Mouse (Mus musculus) liver, embryonic 15.5 days (tissue): Measurements from ENCODE around the gene Cdk19. TPM values are rescaled to one million over a fixed set of nuclear protein-coding genes. Genes with fewer than 3 reads are reported as not detected.

Source experiments
- ATAC-seq: fragments of 200-750 bp; cut with Nextera tagmentation; 2 replicates; pipeline ENCODE4 v1.8.0; 2017; ENCODE audit warnings: moderate number of reproducible peaks, mild to moderate bottlenecking, moderate library complexity; ENCODE audit not compliant: insufficient read depth
- H3K27ac ChIP-seq: fragments of 300-500 bp; sonication (generic); replicated peaks from 2 replicates; pipeline ENCODE4 v1.5.1; 2015; ENCODE audit warnings: mild to moderate bottlenecking, inconsistent platforms
- H3K27me3 ChIP-seq: fragments of 300-500 bp; sonication (generic); 2 replicates; pipeline ENCODE4 v1.6.1; 2015; ENCODE audit warnings: mild to moderate bottlenecking, inconsistent platforms
- H3K36me3 ChIP-seq: fragments of 300-500 bp; sonication (generic); replicated peaks from 2 replicates; pipeline ENCODE4 v1.6.1; 2015; ENCODE audit warnings: moderate library complexity, mild to moderate bottlenecking, inconsistent platforms
- H3K4me1 ChIP-seq: fragments of 300-500 bp; sonication (generic); replicated peaks from 2 replicates; pipeline ENCODE4 v1.6.1; 2015; ENCODE audit warnings: inconsistent platforms
- H3K4me2 ChIP-seq: fragments of 300-500 bp; sonication (generic); 2 replicates; pipeline ENCODE4 v1.6.1; 2015; ENCODE audit warnings: moderate library complexity, mild to moderate bottlenecking, inconsistent platforms
- H3K4me3 ChIP-seq: fragments of 300-500 bp; sonication (generic); replicated peaks from 2 replicates; pipeline ENCODE4 v1.5.1; 2015; ENCODE audit warnings: mild to moderate bottlenecking, inconsistent platforms
- H3K9ac ChIP-seq: fragments of 300-500 bp; sonication (generic); 2 replicates; pipeline ENCODE4 v1.6.1; 2015; ENCODE audit warnings: moderate library complexity, mild to moderate bottlenecking, inconsistent platforms
- H3K9me3 ChIP-seq: fragments of 300-500 bp; sonication (generic); replicated peaks from 2 replicates; pipeline ENCODE4 v1.6.1; 2016; ENCODE audit warnings: inconsistent platforms
- WGBS: fragments of 180-500 bp; shearing (Covaris S2); methylation state at CpG from one replicate; pipeline ENCODE4 v1.1.7; 2015; ENCODE audit warnings: mixed read lengths; ENCODE audit not compliant: insufficient replicate concordance; 5-methylcytosine and 5-hydroxymethylcytosine counted together
- polyA plus RNA-seq: library from polyadenylated mRNA; unstranded; fragments of >200 nt; fragmentation: Nextera tagmentation; extraction: Ambion mirVana; gene quantifications from 2 replicates; pipeline ENCODE4 v1.2.1, GENCODE M21; 2015

Cdk19 gene
- polyA plus RNA-seq, 1 experiment from 2014 or later: 2.9 TPM

GRCm38 (mm10) chr10:40371184-40371913 is 32.0 kb downstream of the Cdk19 start:
- H3K27me3 ChIP-seq: no peaks in the 10 kb centered on the region
- no peak for ATAC-seq
- 58% methylated on average over 8 of the region's 8 CpGs for WGBS
- H3K4me1 ChIP-seq: no peaks in the 10 kb centered on the region
- no peak overlapping the region for H3K4me2 ChIP-seq
- H3K27ac ChIP-seq: no peak overlapping the region
- H3K9me3 ChIP-seq: no peaks in the 10 kb centered on the region
- no peaks in the 10 kb centered on the region for H3K36me3 ChIP-seq
- no peak overlapping the region for H3K4me3 ChIP-seq
- H3K9ac ChIP-seq: no peak overlapping the region

- 57% methylated on average over 11 of the region's 11 CpGs for whole genome bisulfite sequencing
- Histone ChIP-seq H3K9me3 (no peaks in the 10 kb centered on the region), H3K4me2 (no peak overlapping the region), H3K27me3 (no peaks in the 10 kb centered on the region), H3K27ac (no peak overlapping the region), H3K4me1 (no peaks in the 10 kb centered on the region), H3K36me3 (no peaks in the 10 kb centered on the region), H3K9ac (no peak overlapping the region), H3K4me3 (no peak overlapping the region)
- ATAC-seq: no peak
Measured at GRCm38 (mm10) chr10:40371914-40372675, 32.7 kb downstream of the Cdk19 start.

- H3K4me1 ChIP-seq: no peaks in the 10 kb centered on the region
- WGBS: 63% methylated on average over 5 of the region's 5 CpGs
Measured at GRCm38 (mm10) chr10:40373749-40374148, 34.4 kb downstream of the Cdk19 start.

GRCm38 (mm10) chr10:40374828-40375227 is 35.5 kb downstream of the Cdk19 start:
- Histone ChIP-seq H3K27me3 (no peaks in the 10 kb centered on the region), H3K4me1 (no peaks in the 10 kb centered on the region), H3K36me3 (no peaks in the 10 kb centered on the region), H3K9me3 (no peaks in the 10 kb centered on the region), H3K4me3 (no peak overlapping the region), H3K9ac (no peak overlapping the region), H3K4me2 (no peak overlapping the region), H3K27ac (no peak overlapping the region)
- no peak for ATAC-seq
- WGBS: 79% methylated on average over 7 of the region's 7 CpGs

More at GRCm38 (mm10) chr10:40373749-40374148, 34.4 kb downstream of the Cdk19 start:
- H3K36me3 ChIP-seq: no peaks in the 10 kb centered on the region
- no peaks in the 10 kb centered on the region for H3K27me3 ChIP-seq
- no peak overlapping the region for H3K27ac ChIP-seq
- no peaks in the 10 kb centered on the region for H3K9me3 ChIP-seq
- H3K9ac ChIP-seq: no peak overlapping the region
- no peak for ATAC-seq
- no peak overlapping the region for H3K4me3 ChIP-seq
- H3K4me2 ChIP-seq: no peak overlapping the region

GRCm38 (mm10) chr10:40376286-40376685 is 36.9 kb downstream of the Cdk19 start:
- H3K27me3 ChIP-seq: no peaks in the 10 kb centered on the region
- H3K9me3 ChIP-seq: no peaks in the 10 kb centered on the region
- no peak overlapping the region for H3K4me2 ChIP-seq
- H3K4me3 ChIP-seq: no peak overlapping the region
- H3K27ac ChIP-seq: no peak overlapping the region
- 0 out of 2 replicates have a peak, but pooled peaks cover 4% of the 10 kb centered on the region for H3K4me1 ChIP-seq
- ATAC-seq: no peak
- no peak overlapping the region for H3K9ac ChIP-seq
- no peaks in the 10 kb centered on the region for H3K36me3 ChIP-seq
- WGBS: 80% methylated on average over 3 of the region's 3 CpGs

- H3K27ac ChIP-seq: no peak overlapping the region
- H3K27me3 ChIP-seq: no peaks in the 10 kb centered on the region
- WGBS: 86% methylated on average over 4 of the region's 4 CpGs
- H3K9ac ChIP-seq: no peak overlapping the region
- no peak overlapping the region for H3K4me3 ChIP-seq
- no peaks in the 10 kb centered on the region for H3K9me3 ChIP-seq
- H3K36me3 ChIP-seq: no peaks in the 10 kb centered on the region
- no peak for ATAC-seq
- 0 out of 2 replicates have a peak, but pooled peaks cover 4% of the 10 kb centered on the region for H3K4me1 ChIP-seq
- no peak overlapping the region for H3K4me2 ChIP-seq
Measured at GRCm38 (mm10) chr10:40378284-40378683, 38.9 kb downstream of the Cdk19 start.

- 29% methylated on average over 1 of the region's 1 CpGs for WGBS
- 0 out of 2 replicates have a peak, but pooled peaks cover 4% of the 10 kb centered on the region for H3K4me1 ChIP-seq
- no peak overlapping the region for H3K4me2 ChIP-seq
- ATAC-seq: no peak
- no peak overlapping the region for H3K27ac ChIP-seq
- H3K27me3 ChIP-seq: no peaks in the 10 kb centered on the region
- H3K9ac ChIP-seq: no peak overlapping the region
- no peak overlapping the region for H3K4me3 ChIP-seq
- H3K36me3 ChIP-seq: no peaks in the 10 kb centered on the region
- no peaks in the 10 kb centered on the region for H3K9me3 ChIP-seq
Measured at GRCm38 (mm10) chr10:40379682-40380081, 40.3 kb downstream of the Cdk19 start.

- Histone ChIP-seq H3K9ac (no peak overlapping the region), H3K4me2 (no peak overlapping the region), H3K9me3 (no peaks in the 10 kb centered on the region), H3K27ac (no peak overlapping the region), H3K27me3 (no peaks in the 10 kb centered on the region), H3K4me3 (no peak overlapping the region), H3K4me1 (peaks cover 12% of the 10 kb centered on the region; the same call in 1 of the 2 replicates), H3K36me3 (no peaks in the 10 kb centered on the region)
- no peak for ATAC-seq
- WGBS: 70% methylated on average over 3 of the region's 3 CpGs
Measured at GRCm38 (mm10) chr10:40385397-40385796, 46.0 kb downstream of the Cdk19 start.

GRCm38 (mm10) chr10:40386126-40386525 is 46.8 kb downstream of the Cdk19 start:
- 69% methylated on average over 4 of the region's 4 CpGs for WGBS
- no peak for ATAC-seq
- H3K4me1 ChIP-seq: peaks cover 8% of the 10 kb centered on the region; the same call in 1 of the 2 replicates
- H3K9ac ChIP-seq: no peak overlapping the region
- H3K27me3 ChIP-seq: no peaks in the 10 kb centered on the region
- H3K4me2 ChIP-seq: no peak overlapping the region
- H3K27ac ChIP-seq: no peak overlapping the region
- H3K4me3 ChIP-seq: no peak overlapping the region
- no peaks in the 10 kb centered on the region for H3K36me3 ChIP-seq
- no peaks in the 10 kb centered on the region for H3K9me3 ChIP-seq

- peaks cover 8% of the 10 kb centered on the region for H3K4me1 ChIP-seq
- no peak overlapping the region for H3K27ac ChIP-seq
- 42% methylated on average over 2 of the region's 2 CpGs for WGBS
- H3K9me3 ChIP-seq: no peaks in the 10 kb centered on the region
- no peak overlapping the region for H3K4me2 ChIP-seq
- H3K4me3 ChIP-seq: no peak overlapping the region
- H3K36me3 ChIP-seq: no peaks in the 10 kb centered on the region
- no peak overlapping the region for H3K9ac ChIP-seq
- H3K27me3 ChIP-seq: no peaks in the 10 kb centered on the region
- no peak for ATAC-seq
Measured at GRCm38 (mm10) chr10:40393447-40394143, 54.2 kb downstream of the Cdk19 start.

GRCm38 (mm10) chr10:40398842-40399241 is 59.5 kb downstream of the Cdk19 start:
- H3K27me3 ChIP-seq: no peaks in the 10 kb centered on the region
- H3K9ac ChIP-seq: no peak overlapping the region
- ATAC-seq: no peak
- WGBS: 58% methylated on average over 3 of the region's 3 CpGs
- H3K27ac ChIP-seq: no peak overlapping the region
- H3K4me2 ChIP-seq: no peak overlapping the region
- H3K9me3 ChIP-seq: no peaks in the 10 kb centered on the region
- H3K36me3 ChIP-seq: no peaks in the 10 kb centered on the region
- H3K4me1 ChIP-seq: peaks cover 6% of the 10 kb centered on the region; the same call in 1 of the 2 replicates
- no peak overlapping the region for H3K4me3 ChIP-seq
